Mouse (Mus musculus) cerebral cortex, adult 2 months (tissue): ENCODE data around the gene Galnt10.

ENCODE experiments used
- WGBS: fragments of 180-500 bp; shearing (Covaris S2); methylation state at CpG from one replicate; pipeline ENCODE4 v1.1.7; 2018; 5-methylcytosine and 5-hydroxymethylcytosine counted together

The Galnt10 gene

DNA sequence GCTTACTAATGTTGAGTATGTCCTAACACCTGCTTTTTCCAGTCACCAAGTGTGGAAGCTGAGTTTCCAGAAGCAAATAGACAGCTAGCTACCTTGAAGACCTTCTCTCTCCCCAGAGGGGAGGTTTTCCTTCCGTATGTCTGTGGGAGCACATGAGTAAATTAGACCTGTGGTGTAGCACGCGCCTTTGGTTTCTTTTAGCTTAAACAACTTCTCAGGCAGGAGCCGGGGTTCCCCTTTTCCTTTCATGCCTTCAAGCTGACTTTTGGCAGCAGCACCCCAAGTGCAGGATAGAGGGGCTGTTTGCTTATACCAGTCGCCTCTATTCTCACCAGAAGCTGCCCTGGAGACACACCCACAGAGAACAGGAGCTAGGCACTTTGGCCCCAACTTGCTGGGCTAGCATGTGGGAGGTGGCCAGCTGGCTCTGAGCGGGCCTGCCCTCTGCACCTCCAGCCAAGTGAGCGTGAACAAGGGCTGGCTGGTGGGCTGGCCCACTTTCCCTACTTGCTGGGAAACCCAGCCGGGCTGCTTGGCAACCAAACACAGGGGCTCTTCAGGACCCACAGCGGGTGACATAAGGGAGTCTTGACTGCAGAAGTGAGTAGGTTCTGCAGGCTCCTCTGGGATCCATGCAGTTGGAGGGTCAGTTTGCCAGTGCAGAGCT is 82.2 kb downstream of the Galnt10 start:
- 71% methylated on average over 9 of the region's 9 CpGs for WGBS

- 75% methylated on average over 10 of the region's 10 CpGs for WGBS
Measured at GRCm38 (mm10) chr11:57732410-57733281, 87.4 kb downstream of the Galnt10 start.

DNA sequence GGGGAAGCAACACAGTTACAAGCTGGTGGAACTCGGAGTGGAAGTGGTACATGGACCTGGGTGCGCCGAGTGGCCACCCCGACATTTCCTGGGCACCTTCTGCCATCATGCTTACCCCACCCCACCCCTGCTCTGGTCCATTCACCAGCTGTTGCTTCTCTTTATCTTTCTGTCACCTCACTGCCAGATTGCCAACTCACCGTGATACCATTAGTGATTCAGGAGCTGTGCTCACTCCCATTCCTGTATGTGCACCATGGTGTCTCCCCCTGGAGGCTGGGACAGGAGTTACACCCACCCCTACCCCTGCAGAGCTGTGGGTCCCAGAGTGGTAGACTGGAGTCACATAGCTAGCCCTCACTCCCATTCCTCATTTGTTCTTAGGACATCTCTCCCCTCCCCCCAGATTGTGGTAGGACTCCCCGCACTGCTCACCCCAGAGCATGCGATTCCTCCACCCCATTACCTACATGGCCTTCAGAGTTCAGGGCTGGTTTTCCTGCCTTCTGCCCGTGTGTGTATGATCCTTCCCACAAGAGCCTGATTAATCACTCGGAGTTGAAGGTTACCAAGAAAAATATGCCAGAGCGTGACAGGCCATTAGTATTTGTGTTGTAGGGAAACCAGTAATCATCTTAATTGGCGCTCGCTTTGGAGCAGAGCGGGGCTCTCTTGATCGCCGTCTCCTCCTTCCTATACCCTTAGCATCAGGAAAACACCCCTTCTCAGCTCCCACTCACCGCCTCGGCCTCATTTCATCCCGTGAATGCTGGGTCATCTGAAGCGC is 102.2 kb downstream of the Galnt10 start:
- 92% methylated on average over 19 of the region's 19 CpGs for WGBS

- 73% methylated on average over 14 of the region's 14 CpGs for WGBS
Measured at GRCm38 (mm10) chr11:57753538-57754203, 108.4 kb downstream of the Galnt10 start.

- 87% methylated on average over 9 of the region's 9 CpGs for WGBS
Measured at GRCm38 (mm10) chr11:57758621-57759020, 113.4 kb downstream of the Galnt10 start.

- 43% methylated on average over 14 of the region's 14 CpGs for WGBS
Measured at GRCm38 (mm10) chr11:57760509-57761058, 115.3 kb downstream of the Galnt10 start.

GRCm38 (mm10) chr11:57761347-57761746 is 116.1 kb downstream of the Galnt10 start:
- WGBS, result 97% methylated on average over 4 of the region's 4 CpGs

- WGBS, result 88% methylated on average over 3 of the region's 3 CpGs
Measured at GRCm38 (mm10) chr11:57764124-57764523, 118.9 kb downstream of the Galnt10 start.

- WGBS, result 83% methylated on average over 12 of the region's 12 CpGs
Measured at GRCm38 (mm10) chr11:57766617-57767016, 121.4 kb downstream of the Galnt10 start.

- WGBS, result 78% methylated on average over 6 of the region's 6 CpGs
Measured at GRCm38 (mm10) chr11:57767171-57767570, 121.9 kb downstream of the Galnt10 start.

DNA sequence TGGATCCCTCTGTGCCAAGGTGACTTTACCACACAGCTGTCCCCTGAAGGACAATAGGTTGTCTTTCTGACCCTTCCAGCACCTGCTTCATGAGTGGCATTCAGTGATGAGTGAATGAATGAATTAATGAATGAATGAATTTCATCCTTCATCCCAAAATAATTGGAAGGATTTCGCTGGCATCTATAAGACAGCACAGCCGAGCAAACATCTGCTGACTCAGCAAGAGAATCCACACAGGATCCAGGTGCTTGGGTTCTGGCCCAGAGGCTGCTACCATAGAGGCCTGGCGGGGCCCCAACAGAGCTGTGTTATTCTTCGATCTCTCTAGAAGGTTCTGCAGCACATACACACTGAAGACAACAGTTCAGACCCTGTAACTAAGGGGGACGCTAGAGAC is 125.5 kb downstream of the Galnt10 start:
- WGBS, result 89% methylated on average over 5 of the region's 5 CpGs

DNA sequence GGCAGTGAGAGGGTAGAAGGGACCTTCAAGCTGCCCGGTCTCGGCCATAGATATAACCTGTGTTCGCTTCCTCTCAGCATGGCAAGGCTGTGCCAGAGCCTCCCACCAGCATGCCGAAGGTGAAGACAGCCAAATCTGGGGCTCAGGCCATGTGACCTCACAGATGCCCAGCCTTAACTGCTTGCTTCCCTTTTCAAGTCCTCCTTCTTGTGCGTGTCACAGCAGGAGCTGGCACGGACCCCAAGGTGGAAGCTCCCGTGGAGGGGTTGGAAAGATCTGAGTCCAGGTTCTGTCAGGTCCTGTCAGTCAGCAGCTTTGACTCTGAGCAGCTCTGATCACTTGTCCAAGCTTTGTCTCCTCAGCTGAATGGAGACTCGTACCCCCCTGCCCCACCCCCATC is 126.4 kb downstream of the Galnt10 start:
- WGBS, result 86% methylated on average over 8 of the region's 8 CpGs

GRCm38 (mm10) chr11:57773479-57773878 is 128.2 kb downstream of the Galnt10 start:
- WGBS, result 69% methylated on average over 13 of the region's 13 CpGs

DNA sequence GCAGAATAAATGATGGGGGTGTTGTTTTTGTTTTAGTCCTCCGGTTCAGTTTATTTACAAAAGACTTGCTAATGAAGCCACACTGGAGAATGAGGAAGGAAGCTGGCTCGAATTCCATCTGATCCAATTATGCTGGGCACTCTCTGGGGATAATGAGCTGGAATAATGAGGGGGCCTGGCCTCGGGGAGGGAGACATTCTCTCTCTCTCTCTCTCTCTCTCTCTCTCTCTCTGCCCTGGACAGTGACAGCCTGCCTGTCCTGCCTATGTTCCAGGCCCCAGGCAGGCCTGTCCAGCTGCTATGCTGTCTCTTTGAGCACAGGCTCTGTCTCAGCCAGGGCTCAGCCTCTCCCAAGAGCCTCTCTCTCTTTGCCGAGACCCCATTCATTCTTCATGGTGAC is 128.7 kb downstream of the Galnt10 start:
- 47% methylated on average over 4 of the region's 4 CpGs for WGBS

DNA sequence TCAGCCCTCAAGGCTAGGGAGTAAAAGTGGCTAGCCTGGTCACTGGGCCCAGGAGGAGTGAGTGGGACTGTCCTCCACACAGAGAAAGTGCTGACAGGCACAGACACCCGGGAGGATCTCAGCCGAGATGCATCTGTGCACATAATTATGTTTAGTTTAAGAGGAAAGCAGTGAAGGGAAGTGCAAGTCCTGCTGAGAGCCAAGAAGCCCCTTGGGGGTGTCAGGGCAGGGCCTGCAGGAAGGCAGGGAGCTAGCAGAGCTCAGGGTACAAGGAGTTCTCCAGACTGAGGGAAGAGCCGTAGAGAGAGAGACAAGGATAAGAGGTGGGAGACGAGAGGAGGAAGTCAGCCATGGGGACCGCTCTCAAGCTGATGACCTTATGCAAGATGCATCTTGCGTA is 130.6 kb downstream of the Galnt10 start:
- 74% methylated on average over 6 of the region's 6 CpGs for WGBS

GRCm38 (mm10) chr11:57776546-57776945 is 131.3 kb downstream of the Galnt10 start:
- 86% methylated on average over 3 of the region's 3 CpGs for whole genome bisulfite sequencing

DNA sequence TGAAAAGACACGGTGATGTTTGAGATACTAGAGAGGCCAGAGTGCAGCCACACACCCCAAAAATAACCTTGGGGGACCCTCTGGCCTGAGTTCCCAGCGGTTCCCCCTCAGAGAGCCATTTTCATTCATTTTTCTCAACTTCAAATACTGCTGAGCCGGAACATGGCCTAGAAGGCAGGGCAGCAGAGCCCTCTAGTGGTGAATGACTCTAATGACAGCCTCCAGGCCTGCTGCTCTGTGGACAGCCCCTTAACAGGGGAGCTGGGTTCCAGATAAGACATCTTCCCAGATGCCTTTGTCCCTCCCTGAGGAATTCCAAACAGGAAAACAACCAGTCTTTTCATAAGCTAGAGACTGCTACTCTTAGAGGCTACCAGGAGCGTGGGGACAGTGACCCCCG is 133.1 kb downstream of the Galnt10 start:
- 24% methylated on average over 5 of the region's 5 CpGs for WGBS

DNA sequence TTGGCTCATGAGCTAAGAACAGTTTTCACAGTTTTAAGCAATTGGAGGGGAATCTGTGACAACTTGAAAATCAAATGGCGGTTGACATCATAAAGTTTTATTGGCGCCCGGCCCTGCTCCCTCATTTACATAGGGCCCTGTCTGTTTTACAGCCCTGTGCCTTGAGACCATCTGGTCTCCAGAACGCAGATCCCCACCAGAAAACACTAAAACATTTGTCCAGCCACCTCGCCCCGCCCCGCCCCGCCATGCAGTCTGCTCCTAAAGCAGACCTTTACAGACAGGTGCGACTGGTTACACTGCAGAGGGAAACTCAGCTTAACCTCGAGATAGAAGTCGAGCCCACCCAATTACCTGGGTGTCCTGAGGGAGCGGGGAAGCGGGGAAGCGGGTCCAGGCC is 134.6 kb downstream of the Galnt10 start:
- 93% methylated on average over 14 of the region's 14 CpGs for WGBS

GRCm38 (mm10) chr11:57786616-57787418 is 141.6 kb downstream of the Galnt10 start:
- WGBS, result 49% methylated on average over 18 of the region's 18 CpGs

DNA sequence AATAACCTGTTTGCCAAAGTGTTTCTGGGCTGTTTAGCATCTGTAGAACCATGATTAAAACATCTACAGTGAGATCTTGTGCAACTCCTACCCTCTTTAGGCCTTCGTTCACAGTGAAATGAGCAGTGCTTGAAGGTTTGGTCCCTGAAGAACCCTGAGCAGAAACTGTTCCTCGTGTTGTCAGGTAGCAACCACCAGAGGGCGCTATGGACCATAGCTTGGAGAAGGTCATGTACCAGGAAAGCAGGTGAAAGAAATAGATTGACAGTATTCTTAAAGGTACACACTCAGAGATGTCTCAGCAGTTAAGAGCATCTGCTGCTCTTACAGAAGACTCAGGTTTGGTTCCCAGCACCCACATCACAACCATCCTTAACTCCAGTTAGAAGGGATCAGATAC is 142.7 kb downstream of the Galnt10 start:
- 46% methylated on average over 3 of the region's 3 CpGs for WGBS
